Mouse (Mus musculus): ENCODE data around the gene Cpsf4l. TPM values are rescaled to one million over a fixed set of nuclear protein-coding genes. Genes with fewer than 3 reads are reported as not detected.
A peak's percentile ranks its signal among the peaks of the same experiment; 100 is the strongest.

Cpsf4l gene
- total RNA-seq (2014; rRNA removed; ENCODE audit: low replicate concordance) (1.3 TPM in 1 of 2 replicates, not detected in the other), polyA plus RNA-seq (2015; fragmentation: Nextera tagmentation; extraction: Ambion mirVana) (0.10 TPM in 1 of 2 replicates, not detected in the other)

DNA sequence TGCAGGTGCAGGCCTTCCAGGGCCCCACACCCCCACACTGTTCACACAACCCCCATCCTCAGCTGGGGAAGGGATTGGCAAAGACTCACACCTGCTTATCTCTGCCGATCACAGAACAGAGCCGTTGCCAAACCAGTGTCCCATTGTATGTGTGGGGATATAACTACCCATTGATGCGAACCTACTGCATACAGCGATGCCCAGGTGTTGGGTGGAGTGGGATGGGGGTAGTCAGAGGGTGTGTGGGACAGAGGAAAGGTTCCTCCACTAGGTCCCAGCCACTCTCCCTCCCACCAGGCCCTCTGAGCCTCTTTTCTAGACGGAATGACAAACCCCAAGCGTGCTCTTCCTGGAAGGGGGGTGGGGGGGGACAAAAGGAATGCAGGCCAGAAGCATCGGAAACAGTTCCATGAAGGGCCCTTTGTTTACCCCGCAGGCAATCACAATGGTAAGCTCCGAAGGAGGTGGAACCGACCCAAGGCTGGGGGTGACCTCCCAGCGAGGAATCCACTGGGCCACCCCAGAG, at the start of gene Cpsf4l:
TSS of gene Cpsf4l (minus strand) at position 287 of the 526 bp plus-strand sequence.
- Histone ChIP-seq H3K27ac (ENCODE audit: low read depth) (peak within 1 kb of the TSS; percentile 68), H3K9me3 (replicated peaks; ENCODE audit: control insufficient read depth, low read length) (no peaks in the 10 kb centered on the region), H3K4me2 (ENCODE audit: low read depth, low read length) (peak within 1 kb of the TSS; percentile 21; the same call in 1 of the 2 replicates), H3K36me3 (replicated peaks; ENCODE audit: control insufficient read depth, insufficient read depth, low read length) (no peaks in the 10 kb centered on the region), H3K27me3 (ENCODE audit: control insufficient read depth, insufficient read depth, low read length) (no peaks in the 10 kb centered on the region), H3K9ac (replicated peaks; ENCODE audit: low read depth, low read length) (peak within 1 kb of the TSS; percentile 45), H3K4me1 (ENCODE audit: control insufficient read depth, insufficient read depth) (peaks cover 7% of the 10 kb centered on the region; the same call in 1 of the 2 replicates), H3K4me3 (ENCODE audit: low read depth, low read length) (peak within 1 kb of the TSS; percentile 11; the same call in 1 of the 2 replicates)
- TF ChIP-seq CTCF (IDR thresholded peaks at IDR 0.05; ENCODE audit: low read depth) (no peak), EP300 (IDR thresholded peaks at IDR 0.05; ENCODE audit: low read depth) (no peak)
- 20% methylated on average over 11 of the region's 11 CpGs for WGBS
- DNase-seq (ENCODE audit: low spot score) (no peak), ATAC-seq (ENCODE audit: insufficient read depth, low read depth) (peak; percentile 65)

DNA sequence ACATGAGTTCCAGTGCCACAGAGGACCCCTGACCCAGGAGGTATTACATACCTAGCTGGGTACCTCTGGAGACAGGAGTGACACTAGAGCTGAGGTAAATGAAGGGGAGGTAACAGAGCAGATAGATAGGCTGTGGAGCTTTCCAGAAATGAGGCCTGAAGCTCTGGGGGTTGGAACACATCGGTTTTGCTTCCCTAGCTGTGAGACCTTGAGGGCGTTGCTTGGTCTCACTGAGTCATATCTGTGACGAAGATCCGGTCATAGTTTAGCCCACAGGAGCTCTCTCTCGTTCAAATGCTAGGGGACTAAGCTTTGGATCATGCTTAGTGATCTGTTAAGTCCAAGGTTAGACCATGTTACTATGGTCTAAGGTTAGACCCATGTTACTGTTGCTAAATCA, 49.0 kb upstream of the Cpsf4l start:
- H3K36me3 ChIP-seq (replicated peaks; ENCODE audit: control insufficient read depth, insufficient read depth, low read length), result no peaks in the 10 kb centered on the region
- H3K9ac ChIP-seq (replicated peaks; ENCODE audit: low read depth, low read length), result no peak overlapping the region
- H3K4me3 ChIP-seq (ENCODE audit: low read depth, low read length), result no peak overlapping the region
- H3K27ac ChIP-seq (ENCODE audit: low read depth), result no peak overlapping the region
- H3K4me2 ChIP-seq (ENCODE audit: low read depth, low read length), result no peak overlapping the region
- H3K9me3 ChIP-seq (replicated peaks; ENCODE audit: control insufficient read depth, low read length), result no peaks in the 10 kb centered on the region
- H3K4me1 ChIP-seq (ENCODE audit: control insufficient read depth, insufficient read depth), result no peaks in the 10 kb centered on the region
- 88% methylated on average over 5 of the region's 5 CpGs for whole genome bisulfite sequencing
- TF ChIP-seq CTCF (IDR thresholded peaks at IDR 0.05; ENCODE audit: low read depth) (no peak), EP300 (IDR thresholded peaks at IDR 0.05; ENCODE audit: low read depth) (no peak)
- no peak for ATAC-seq (ENCODE audit: insufficient read depth, low read depth)
- no peaks in the 10 kb centered on the region for H3K27me3 ChIP-seq (ENCODE audit: control insufficient read depth, insufficient read depth, low read length)
- DNase-seq (ENCODE audit: low spot score), result no peak

DNA sequence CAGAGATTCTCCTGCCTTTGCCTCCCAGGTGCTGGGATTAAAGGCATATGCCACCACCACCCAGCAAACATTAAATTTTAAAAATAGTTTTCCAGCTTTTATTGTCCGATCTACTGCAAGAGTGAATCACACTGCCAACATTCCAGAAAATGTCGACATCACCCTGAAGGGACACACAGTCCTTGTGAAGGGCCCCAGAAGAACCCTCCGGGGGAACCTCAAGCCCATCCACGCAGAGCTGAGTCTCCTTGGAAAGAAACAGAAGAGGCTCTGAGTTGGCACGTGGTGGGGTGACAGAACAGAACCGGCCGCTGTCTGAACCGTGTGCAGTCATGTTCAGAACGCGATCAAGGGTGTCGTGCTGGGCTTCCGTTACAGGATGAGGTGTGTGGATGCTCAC, 46.8 kb upstream of the Cpsf4l start:
- DNase-seq (ENCODE audit: low spot score), result no peak
- no peak overlapping the region for H3K27ac ChIP-seq (ENCODE audit: low read depth)
- no peak for TF ChIP-seq CTCF (IDR thresholded peaks at IDR 0.05; ENCODE audit: low read depth)
- TF ChIP-seq EP300 (IDR thresholded peaks at IDR 0.05; ENCODE audit: low read depth), result no peak
- WGBS, result 89% methylated on average over 12 of the region's 12 CpGs
- no peak overlapping the region for H3K9ac ChIP-seq (replicated peaks; ENCODE audit: low read depth, low read length)
- no peaks in the 10 kb centered on the region for H3K36me3 ChIP-seq (replicated peaks; ENCODE audit: control insufficient read depth, insufficient read depth, low read length)
- H3K4me3 ChIP-seq (ENCODE audit: low read depth, low read length), result no peak overlapping the region
- no peaks in the 10 kb centered on the region for H3K27me3 ChIP-seq (ENCODE audit: control insufficient read depth, insufficient read depth, low read length)
- no peak overlapping the region for H3K4me2 ChIP-seq (ENCODE audit: low read depth, low read length)
- H3K9me3 ChIP-seq (replicated peaks; ENCODE audit: control insufficient read depth, low read length), result no peaks in the 10 kb centered on the region
- no peak for ATAC-seq (ENCODE audit: insufficient read depth, low read depth)
- H3K4me1 ChIP-seq (ENCODE audit: control insufficient read depth, insufficient read depth), result peaks cover 4% of the 10 kb centered on the region; the same call in 1 of the 2 replicates

DNA sequence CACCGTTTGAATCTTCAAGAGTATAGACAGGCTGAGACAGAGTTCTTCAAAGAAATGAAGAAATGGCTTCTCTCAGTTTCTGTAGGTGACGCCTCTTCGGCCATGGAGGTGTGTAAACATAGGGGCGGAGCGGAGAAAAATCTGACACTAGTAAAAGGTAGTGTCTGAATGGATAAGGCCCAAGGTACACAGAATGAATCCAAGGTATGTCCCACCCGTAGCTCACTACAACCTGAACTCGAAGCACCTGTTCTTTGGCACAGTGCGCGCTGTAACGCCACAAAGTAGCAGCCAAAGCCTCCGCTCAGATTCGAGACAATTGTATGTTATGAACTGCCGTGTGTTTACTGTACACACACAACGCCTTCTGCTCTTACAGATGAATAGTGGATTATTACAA, 46.1 kb upstream of the Cpsf4l start:
- Histone ChIP-seq H3K27ac (ENCODE audit: low read depth) (no peak overlapping the region), H3K4me3 (ENCODE audit: low read depth, low read length) (no peak overlapping the region), H3K9me3 (replicated peaks; ENCODE audit: control insufficient read depth, low read length) (no peaks in the 10 kb centered on the region), H3K27me3 (ENCODE audit: control insufficient read depth, insufficient read depth, low read length) (no peaks in the 10 kb centered on the region), H3K4me1 (ENCODE audit: control insufficient read depth, insufficient read depth) (peaks cover 4% of the 10 kb centered on the region; the same call in 1 of the 2 replicates), H3K4me2 (ENCODE audit: low read depth, low read length) (no peak overlapping the region), H3K9ac (replicated peaks; ENCODE audit: low read depth, low read length) (no peak overlapping the region), H3K36me3 (replicated peaks; ENCODE audit: control insufficient read depth, insufficient read depth, low read length) (no peaks in the 10 kb centered on the region)
- no peak for TF ChIP-seq CTCF (IDR thresholded peaks at IDR 0.05; ENCODE audit: low read depth)
- no peak for TF ChIP-seq EP300 (IDR thresholded peaks at IDR 0.05; ENCODE audit: low read depth)
- DNase-seq (ENCODE audit: low spot score) (no peak), ATAC-seq (ENCODE audit: insufficient read depth, low read depth) (no peak)
- WGBS, result 84% methylated on average over 14 of the region's 14 CpGs

DNA sequence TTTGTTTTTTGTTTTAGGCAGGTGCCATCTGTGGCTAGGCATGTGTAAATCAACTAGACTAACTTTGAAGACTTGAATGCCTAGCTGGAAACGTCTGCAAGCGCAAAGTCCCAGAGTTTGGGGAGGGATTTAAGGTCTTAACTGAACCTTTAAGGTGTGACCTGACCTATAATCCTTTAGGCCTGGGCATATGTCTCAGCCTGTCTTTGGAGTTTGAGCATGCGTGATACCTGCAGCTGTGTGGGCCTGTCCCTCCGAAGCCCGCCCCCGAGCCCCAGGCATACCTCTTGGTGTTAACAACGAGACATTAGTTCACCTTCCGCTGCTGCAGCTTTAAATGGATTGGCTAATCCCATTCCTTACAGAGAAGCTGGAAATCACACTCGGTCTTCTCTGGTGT, 45.0 kb upstream of the Cpsf4l start:
- Histone ChIP-seq H3K9ac (replicated peaks; ENCODE audit: low read depth, low read length) (no peak overlapping the region), H3K4me1 (ENCODE audit: control insufficient read depth, insufficient read depth) (peaks cover 13% of the 10 kb centered on the region), H3K36me3 (replicated peaks; ENCODE audit: control insufficient read depth, insufficient read depth, low read length) (no peaks in the 10 kb centered on the region), H3K27ac (ENCODE audit: low read depth) (no peak overlapping the region), H3K4me3 (ENCODE audit: low read depth, low read length) (no peak overlapping the region), H3K4me2 (ENCODE audit: low read depth, low read length) (no peak overlapping the region), H3K27me3 (ENCODE audit: control insufficient read depth, insufficient read depth, low read length) (no peaks in the 10 kb centered on the region), H3K9me3 (replicated peaks; ENCODE audit: control insufficient read depth, low read length) (no peaks in the 10 kb centered on the region)
- WGBS, result 70% methylated on average over 9 of the region's 9 CpGs
- ATAC-seq (ENCODE audit: insufficient read depth, low read depth) (no peak), DNase-seq (ENCODE audit: low spot score) (no peak)
- TF ChIP-seq EP300 (IDR thresholded peaks at IDR 0.05; ENCODE audit: low read depth), result no peak

Measured in heart, postnatal 0 days (tissue).